Mouse (Mus musculus) left cerebral cortex, adult 18-20 months (tissue): ENCODE data around the gene Zik1. TPM values are rescaled to one million over a fixed set of nuclear protein-coding genes. Genes with fewer than 3 reads are reported as not detected.

Experiments used
- DNase-seq, 2 experiments: peaks; one replicate each; pipeline ENCODE4 v3.0.0; 2021 to 2022; ENCODE audit warnings: low spot score in 2 of 2, mixed read lengths in 1 of 2
- long read RNA-seq, 2 experiments: library from polyadenylated mRNA; stranded (forward); transcript quantifications; one replicate each; pipeline ENCODE4 v2.0.0; 2021
- total RNA-seq, 2 experiments: library from RNA; stranded (reverse); gene quantifications; 2 replicates each; pipeline ENCODE4 v1.2.3; 2021

The Zik1 gene
- total RNA-seq, result 10 to 100 TPM; 17.4 to 19.0 TPM
- long read RNA-seq, experiment 1, full-length matches to known transcripts, result 14 of 14 reads
- long read RNA-seq, experiment 1, partial matches to known transcripts, result 0 of 14 reads
- long read RNA-seq, experiment 1, other reads (novel, unspliced or antisense), result 0 of 14 reads
- long read RNA-seq, experiment 2, full-length matches to known transcripts, result 7 of 10 reads
- long read RNA-seq, experiment 2, partial matches to known transcripts, result 0 of 10 reads
- long read RNA-seq, experiment 2, other reads (novel, unspliced or antisense), result 3 of 10 reads

DNA sequence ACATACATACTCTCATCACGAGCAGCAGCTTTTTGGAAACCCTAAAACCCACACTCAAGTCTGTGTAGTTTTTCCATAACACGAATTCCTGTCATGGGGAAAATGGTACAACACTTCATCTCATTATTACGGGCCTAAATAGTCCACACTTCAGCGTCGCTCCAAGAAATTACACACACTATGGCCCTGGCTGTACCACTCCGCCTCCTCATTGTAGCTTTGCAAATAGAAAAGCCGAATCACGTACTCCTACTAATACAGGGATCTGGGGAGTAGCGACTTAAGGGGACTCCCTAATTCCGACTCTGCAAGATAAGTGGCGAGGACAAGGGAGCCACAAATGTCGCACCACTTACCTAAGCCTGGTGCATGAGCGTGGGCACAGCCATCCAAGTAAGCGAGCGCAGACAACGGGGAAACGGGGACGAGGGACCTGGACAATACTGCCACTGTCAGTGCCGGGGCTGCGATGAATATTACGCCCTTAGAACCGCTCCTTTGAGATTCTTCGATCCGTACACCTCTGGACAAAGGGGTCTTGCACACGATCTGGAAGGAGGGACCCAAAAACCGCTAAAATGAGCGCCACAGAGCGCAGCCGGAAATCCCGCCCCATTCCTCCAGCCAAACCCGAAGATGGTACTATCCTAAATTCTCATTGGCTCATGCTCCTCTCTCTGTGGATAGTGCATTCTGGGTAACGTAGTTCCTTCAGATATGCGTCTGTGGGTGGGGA, at the start of gene Zik1:
Gene Zik1, minus strand, starts transcription at position 609 of the 736 bp plus-strand sequence.
- peak; percentile 69 to 78 for DNase-seq

DNA sequence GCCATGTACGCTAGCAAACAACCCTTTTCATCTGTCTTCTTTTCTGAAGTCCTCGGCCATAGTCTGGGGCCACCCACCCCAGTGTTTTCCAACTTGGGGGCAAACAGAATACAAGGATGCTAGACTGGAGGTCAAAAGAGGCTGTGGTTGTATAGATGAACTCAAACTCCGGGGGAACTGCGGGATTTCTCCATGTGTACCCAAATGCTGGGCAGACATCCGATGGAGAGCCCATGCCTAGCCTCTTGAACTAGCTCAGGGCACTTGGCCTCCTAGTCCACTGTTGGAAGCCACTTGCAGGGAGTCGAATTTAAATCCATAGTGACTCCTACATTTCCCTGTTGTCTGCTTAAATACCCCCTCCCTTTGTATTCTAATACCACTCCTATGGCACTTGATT, 384 bp upstream of the Zik1 start:
- no peak for DNase-seq

DNA sequence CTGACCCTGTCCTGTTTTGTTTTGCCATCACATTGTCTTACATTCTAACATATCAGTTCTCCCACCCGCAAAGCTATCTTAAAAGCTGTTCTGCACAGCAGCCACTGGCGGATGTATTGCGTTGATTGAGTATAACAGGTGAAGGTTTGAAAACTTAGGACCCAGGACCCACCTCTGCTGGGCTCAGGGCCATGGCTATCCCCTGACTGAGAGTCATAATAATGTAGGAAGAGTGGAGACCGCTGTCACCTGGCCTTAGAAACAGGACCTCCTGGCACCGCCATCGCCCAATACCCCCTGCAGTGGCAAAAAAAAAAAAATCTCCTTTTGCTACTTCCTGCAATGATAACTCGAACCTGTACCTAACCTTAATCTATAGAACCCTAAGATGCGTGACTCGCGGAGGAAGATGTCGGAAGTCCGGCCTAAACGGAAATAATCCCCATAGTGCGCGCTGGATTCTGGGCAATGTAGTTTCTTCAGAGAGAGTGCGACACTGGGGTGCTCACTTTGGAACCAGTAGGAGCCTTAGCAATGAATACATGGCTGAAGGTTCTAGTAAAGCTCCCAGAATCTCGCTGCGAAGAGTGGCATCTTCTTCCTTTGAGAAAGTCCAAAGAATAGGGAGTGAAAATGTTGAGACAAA, 14.5 kb downstream of the Zik1 start:
- DNase-seq, result peak; percentile 56 to 59

DNA sequence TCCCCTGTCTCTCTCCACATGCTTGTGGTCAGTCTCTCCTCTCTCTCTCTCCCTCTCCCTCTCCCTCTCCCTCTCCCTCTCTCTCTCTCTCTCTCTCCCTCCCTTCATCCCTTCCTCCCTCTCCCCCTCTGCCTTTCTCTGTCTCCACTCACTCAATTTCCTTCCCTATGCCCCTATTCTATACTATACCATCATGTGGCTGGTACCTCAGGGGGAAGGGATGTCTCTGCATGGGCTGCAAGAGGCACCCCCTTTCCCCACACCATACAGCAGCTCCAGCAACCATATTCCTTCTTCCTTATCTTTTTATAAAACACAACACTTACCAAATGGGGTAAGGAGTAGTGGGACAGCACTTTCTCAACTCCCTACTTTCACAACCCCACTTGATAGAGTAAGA, 15.4 kb downstream of the Zik1 start:
- DNase-seq, result no peak

DNA sequence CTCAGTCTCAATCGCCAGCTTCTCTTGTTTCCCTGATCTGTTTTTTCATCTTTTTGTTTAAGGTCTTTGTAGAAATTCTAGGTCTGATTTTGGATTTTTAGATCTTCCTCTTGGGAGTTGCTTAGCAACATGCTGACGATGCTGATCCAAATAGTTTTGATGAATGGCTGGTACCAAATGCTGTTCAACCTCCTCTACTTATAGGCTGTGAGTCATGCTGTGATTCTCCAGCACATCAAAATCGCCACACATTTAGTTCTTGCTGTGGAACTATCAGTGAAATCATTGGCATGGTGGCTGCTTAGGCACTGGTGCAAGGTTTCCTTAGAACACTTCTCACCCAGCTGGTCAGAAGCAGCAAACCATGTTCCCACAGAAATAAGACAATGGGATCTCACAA, 37.0 kb downstream of the Zik1 start:
- DNase-seq, result peak; percentile 9 to 20

DNA sequence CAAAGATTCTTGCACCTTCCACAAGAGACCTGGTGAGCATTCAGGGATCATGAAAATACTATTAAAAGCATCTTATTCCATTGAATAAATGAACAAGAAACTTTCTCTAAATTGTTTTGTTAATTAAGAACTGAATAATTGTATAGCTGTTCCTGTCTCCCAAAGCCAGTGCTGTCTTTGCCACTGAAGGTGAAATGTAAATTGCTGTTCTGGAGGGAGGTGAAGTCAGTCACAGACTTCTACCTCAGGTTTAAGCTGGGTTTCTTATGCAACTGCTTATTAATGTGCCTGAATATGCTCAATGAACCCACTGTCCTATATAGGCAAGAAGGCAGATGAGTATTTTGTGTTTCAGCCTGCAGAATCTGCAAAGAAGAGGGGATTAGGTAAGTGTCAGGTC, 52.2 kb downstream of the Zik1 start, which contains the start of gene Vmn1r67:
Gene Vmn1r67, plus strand, starts transcription at position 301 of the 400 bp plus-strand sequence.
- DNase-seq, result no peak

Other genes with a start within 250 kb of the Zik1 start
- not detected for gene Vmn1r66, start 217.4 kb downstream of the Zik1 start, total RNA-seq
- gene Vmn1r67, start 52.1 kb downstream of the Zik1 start, total RNA-seq, result not detected
- not detected for gene Vmn1r68, start 63.1 kb upstream of the Zik1 start, total RNA-seq
- not detected for gene Vmn1r69, start 118.3 kb upstream of the Zik1 start, total RNA-seq
- not detected for gene Vmn1r70, start 136.1 kb upstream of the Zik1 start, total RNA-seq
- gene Nlrp4b, start 192.4 kb upstream of the Zik1 start, total RNA-seq, result not detected